Mouse (Mus musculus): ENCODE data around the gene 2410015M20Rik.
A peak's percentile ranks its signal among the peaks of the same experiment; 100 is the strongest.
"Not testable (repeated sequence)": the region's sequence is repeated elsewhere in the genome, so short reads cannot be mapped to it uniquely, and the experiment has no call there.

2410015M20Rik gene

GRCm38 (mm10) chr17:56609452-56610171 lies at the start of gene 2410015M20Rik:
TSS of gene 2410015M20Rik (minus strand) at chr17:56609771.
- peak; percentile 93 for DNase-seq

GRCm38 (mm10) chr17:56656171-56656570 lies 46.6 kb upstream of the 2410015M20Rik start:
- no peak for DNase-seq

- no peak for DNase-seq
These were observed 45.7 kb upstream of the 2410015M20Rik start for GRCm38 (mm10) chr17:56655311-56655710.

- no peak for DNase-seq
These were observed 45.2 kb upstream of the 2410015M20Rik start for GRCm38 (mm10) chr17:56654771-56655170.

GRCm38 (mm10) chr17:56651801-56652200 lies 42.2 kb upstream of the 2410015M20Rik start:
- no peak for DNase-seq

- no peak for DNase-seq
These were observed 38.0 kb upstream of the 2410015M20Rik start for GRCm38 (mm10) chr17:56647546-56647945.

GRCm38 (mm10) chr17:56643237-56643636 lies 33.7 kb upstream of the 2410015M20Rik start:
- no peak for DNase-seq

- DNase-seq: no peak
These were observed 24.5 kb upstream of the 2410015M20Rik start for GRCm38 (mm10) chr17:56634023-56634422.

- DNase-seq: no peak
These were observed 22.2 kb upstream of the 2410015M20Rik start for GRCm38 (mm10) chr17:56631807-56632206.

GRCm38 (mm10) chr17:56629800-56630781 lies 20.5 kb upstream of the 2410015M20Rik start:
- not testable (repeated sequence) for DNase-seq

GRCm38 (mm10) chr17:56627530-56628277 lies 18.1 kb upstream of the 2410015M20Rik start, which contains the start of gene Catsperd:
TSS of gene Catsperd (plus strand) at chr17:56628143.
- no peak for DNase-seq

- DNase-seq: peak; percentile 98
These were observed 17.3 kb upstream of the 2410015M20Rik start, which contains the start of gene Lonp1 for GRCm38 (mm10) chr17:56626754-56627470. TSS of gene Lonp1 (minus strand) at chr17:56626887.

GRCm38 (mm10) chr17:56626260-56626659 lies 16.7 kb upstream of the 2410015M20Rik start:
- no peak for DNase-seq

- no peak for DNase-seq
These were observed 15.9 kb upstream of the 2410015M20Rik start for GRCm38 (mm10) chr17:56625495-56625894.

GRCm38 (mm10) chr17:56617628-56618027 lies 8.1 kb upstream of the 2410015M20Rik start:
- DNase-seq: no peak

GRCm38 (mm10) chr17:56616725-56617124 lies 7.2 kb upstream of the 2410015M20Rik start:
- DNase-seq: no peak

- DNase-seq: no peak
These were observed 6.2 kb upstream of the 2410015M20Rik start for GRCm38 (mm10) chr17:56615792-56616191.

- no peak for DNase-seq
These were observed 5.7 kb upstream of the 2410015M20Rik start for GRCm38 (mm10) chr17:56615136-56615784.

GRCm38 (mm10) chr17:56614391-56615135 lies 5.0 kb upstream of the 2410015M20Rik start:
- DNase-seq: no peak

- peak; percentile 62 for DNase-seq
These were observed 4.3 kb upstream of the 2410015M20Rik start for GRCm38 (mm10) chr17:56613893-56614292.
